Mouse (Mus musculus) MEL (cell line): ENCODE results near the gene Uchl3.

Experiments
- EP300 ChIP-seq, 2 experiments: IDR thresholded peaks; 2 replicates each; pipeline ENCODE4 v1.6.1; 2011; ENCODE audit warnings: improper control_type of control experiment in 2 of 2, low read length in 2 of 2, low read depth in 1 of 2, mild to moderate bottlenecking in 1 of 2
- GATA1 ChIP-seq: IDR thresholded peaks from 2 replicates; pipeline ENCODE4 v1.6.1; 2011; ENCODE audit warnings: low read depth, low read length, improper control_type of control experiment
- MAFK ChIP-seq: IDR thresholded peaks from 2 replicates; pipeline ENCODE4 v1.6.1; 2011; ENCODE audit warnings: low read depth, mild to moderate bottlenecking, low read length, improper control_type of control experiment, borderline replicate concordance
- POLR2A ChIP-seq, 2 experiments: IDR thresholded peaks; 2 replicates each; pipeline ENCODE4 v1.6.1; 2011 to 2012; ENCODE audit warnings: low read length in 2 of 2, mild to moderate bottlenecking in 2 of 2, control low read depth in 1 of 2, improper control_type of control experiment in 1 of 2, low read depth in 1 of 2, moderate library complexity in 1 of 2; ENCODE audit not compliant: control insufficient read depth in 1 of 2, insufficient read depth in 1 of 2, poor library complexity in 1 of 2
- USF1 ChIP-seq: IDR thresholded peaks from 2 replicates; pipeline ENCODE4 v1.6.1; 2014; ENCODE audit warnings: low read depth, mild to moderate bottlenecking, inconsistent platforms, low read length, improper control_type of control experiment, moderate library complexity

DNA sequence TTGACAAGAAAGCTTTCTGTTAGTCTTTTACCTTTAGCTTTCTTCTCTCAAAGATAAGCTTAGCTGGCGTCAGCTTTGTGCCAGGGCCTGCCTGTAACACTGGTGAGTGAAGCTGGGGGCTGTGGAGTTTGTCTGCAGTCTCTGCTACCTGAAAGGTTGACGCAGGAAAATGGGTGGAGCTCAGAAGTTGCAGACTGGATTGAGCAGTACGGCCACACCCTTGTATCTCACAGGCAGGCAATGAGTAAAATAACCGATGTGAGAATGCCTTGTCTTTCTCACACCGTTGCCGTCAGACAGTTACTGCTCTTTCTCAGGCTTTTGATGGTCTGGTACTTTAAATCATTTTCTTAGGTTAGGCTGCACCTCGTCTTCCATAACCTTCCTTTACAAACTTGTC is 12.3 kb downstream of the Uchl3 start:
- TF ChIP-seq GATA1 (no peak), EP300 (IDR thresholded peaks at IDR 0.05; ENCODE audit: low read depth in 1 of 2, low read length in 2 of 2) (no peak), POLR2A (IDR thresholded peaks at IDR 0.05; ENCODE audit: control insufficient read depth in 1 of 2, insufficient read depth in 1 of 2, low read depth in 1 of 2, low read length in 2 of 2, poor library complexity in 1 of 2) (no peak), USF1 (no peak), MAFK (no peak)
